Mouse (Mus musculus) limb, embryonic 13.5 days (tissue): ENCODE measurements around the gene Trex1. TPM values are rescaled to one million over a fixed set of nuclear protein-coding genes. Genes with fewer than 3 reads are reported as not detected.

ENCODE experiments used
- ATAC-seq: fragments of 200-750 bp; cut with Nextera tagmentation; 2 replicates; pipeline ENCODE4 v1.8.0; 2017; ENCODE audit warnings: low read depth, moderate number of reproducible peaks, moderate TSS enrichment; ENCODE audit not compliant: low FRiP score
- H3K27ac ChIP-seq: fragments of 300-500 bp; sonication (generic); 2 replicates; pipeline ENCODE4 v1.5.1; 2015; ENCODE audit warnings: inconsistent platforms, mild to moderate bottlenecking, moderate library complexity
- H3K27me3 ChIP-seq: fragments of 300-500 bp; sonication (generic); 2 replicates; pipeline ENCODE4 v1.6.1; 2015; ENCODE audit warnings: mild to moderate bottlenecking, inconsistent platforms
- H3K36me3 ChIP-seq: fragments of 300-500 bp; sonication (generic); 2 replicates; pipeline ENCODE4 v1.6.1; 2015; ENCODE audit warnings: inconsistent platforms, mild to moderate bottlenecking, moderate library complexity
- H3K4me1 ChIP-seq: fragments of 300-500 bp; sonication (generic); 2 replicates; pipeline ENCODE4 v1.6.1; 2015; ENCODE audit warnings: inconsistent platforms
- H3K4me2 ChIP-seq: fragments of 300-500 bp; sonication (generic); replicated peaks from 2 replicates; pipeline ENCODE4 v1.6.1; 2015; ENCODE audit warnings: inconsistent platforms, mild to moderate bottlenecking, moderate library complexity
- H3K4me3 ChIP-seq: fragments of 300-500 bp; sonication (generic); 2 replicates; pipeline ENCODE4 v1.5.1; 2015; ENCODE audit warnings: moderate library complexity, mild to moderate bottlenecking, inconsistent platforms
- H3K9ac ChIP-seq: fragments of 300-500 bp; sonication (generic); 2 replicates; pipeline ENCODE4 v1.6.1; 2015; ENCODE audit warnings: mild to moderate bottlenecking, inconsistent platforms
- H3K9me3 ChIP-seq: fragments of 300-500 bp; sonication (generic); 2 replicates; pipeline ENCODE4 v1.6.1; 2016; ENCODE audit warnings: inconsistent platforms
- WGBS: fragments of 180-500 bp; shearing (Covaris S2); methylation state at CpG from one replicate; pipeline ENCODE4 v1.1.7; 2015; 5-methylcytosine and 5-hydroxymethylcytosine counted together
- polyA plus RNA-seq: library from polyadenylated mRNA; unstranded; fragments of >200 nt; fragmentation: Nextera tagmentation; extraction: Ambion mirVana; gene quantifications from 2 replicates; pipeline ENCODE4 v1.2.1, GENCODE M21; 2015

Gene Trex1
- polyA plus RNA-seq, 1 experiment from 2014 or later: 9.0 TPM

- WGBS: 90% methylated on average over 17 of the region's 17 CpGs
- Histone ChIP-seq H3K9me3 (no peaks in the 10 kb centered on the region), H3K27ac (no peak overlapping the region), H3K27me3 (no peaks in the 10 kb centered on the region), H3K4me3 (no peak overlapping the region), H3K4me2 (no peak overlapping the region), H3K36me3 (peaks cover 61% of the 10 kb centered on the region), H3K4me1 (peaks cover 20% of the 10 kb centered on the region), H3K9ac (no peak overlapping the region)
- ATAC-seq: no peak
These were observed 3.3 kb downstream of the Trex1 start for GRCm38 (mm10) chr9:109056081-109056690.

GRCm38 (mm10) chr9:109055271-109056030 is 4.1 kb downstream of the Trex1 start:
- Histone ChIP-seq H3K36me3 (peaks cover 57% of the 10 kb centered on the region), H3K9me3 (no peaks in the 10 kb centered on the region), H3K4me1 (peaks cover 20% of the 10 kb centered on the region), H3K27ac (no peak overlapping the region), H3K27me3 (no peaks in the 10 kb centered on the region), H3K9ac (peak overlapping the region; percentile 53; the same call in 1 of the 2 replicates), H3K4me3 (no peak overlapping the region), H3K4me2 (peak overlapping the region; percentile 46)
- ATAC-seq: no peak
- WGBS: 87% methylated on average over 12 of the region's 12 CpGs

DNA sequence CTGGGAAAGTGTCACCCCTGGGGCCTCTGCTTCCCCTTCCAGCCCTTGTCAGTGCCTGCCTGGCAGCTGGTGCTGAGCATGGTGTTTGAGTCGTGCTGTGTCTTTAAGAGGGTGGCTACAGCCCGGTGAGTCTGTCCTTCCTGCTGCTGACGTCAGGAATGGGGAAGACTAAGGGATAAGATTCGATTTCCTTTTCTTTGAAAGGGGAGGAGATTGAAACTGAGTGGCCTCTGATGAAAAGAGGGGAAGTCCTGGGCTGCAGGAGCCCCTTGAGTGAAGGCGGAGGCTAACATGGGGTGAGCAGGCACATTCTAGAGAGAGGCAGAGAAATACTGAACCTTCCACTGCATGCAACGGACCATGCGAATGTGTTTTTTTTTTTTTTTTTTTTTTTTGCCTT is 4.8 kb downstream of the Trex1 start:
- H3K27me3 ChIP-seq: no peaks in the 10 kb centered on the region
- H3K9me3 ChIP-seq: no peaks in the 10 kb centered on the region
- peaks cover 18% of the 10 kb centered on the region for H3K4me1 ChIP-seq
- peak overlapping the region; percentile 27 for H3K4me3 ChIP-seq
- peaks cover 56% of the 10 kb centered on the region for H3K36me3 ChIP-seq
- peak overlapping the region; percentile 46 for H3K4me2 ChIP-seq
- ATAC-seq: peak; percentile 26; the same call in 1 of the 2 replicates
- H3K9ac ChIP-seq: peak overlapping the region; percentile 40
- H3K27ac ChIP-seq: no peak overlapping the region
- WGBS: 5% methylated on average over 7 of the region's 7 CpGs

GRCm38 (mm10) chr9:109053851-109054250 is 5.7 kb downstream of the Trex1 start:
- peaks cover 10% of the 10 kb centered on the region for H3K4me1 ChIP-seq
- no peak overlapping the region for H3K27ac ChIP-seq
- H3K36me3 ChIP-seq: peaks cover 61% of the 10 kb centered on the region
- no peak overlapping the region for H3K4me3 ChIP-seq
- no peaks in the 10 kb centered on the region for H3K9me3 ChIP-seq
- no peak overlapping the region for H3K9ac ChIP-seq
- 70% methylated on average over 6 of the region's 6 CpGs for WGBS
- H3K27me3 ChIP-seq: no peaks in the 10 kb centered on the region
- no peak for ATAC-seq
- no peak overlapping the region for H3K4me2 ChIP-seq

GRCm38 (mm10) chr9:109053366-109053765 is 6.2 kb downstream of the Trex1 start:
- H3K9ac ChIP-seq: no peak overlapping the region
- WGBS: 82% methylated on average over 3 of the region's 3 CpGs

GRCm38 (mm10) chr9:109052490-109053260 is 6.9 kb downstream of the Trex1 start:
- H3K4me3 ChIP-seq: no peak overlapping the region
- H3K4me1 ChIP-seq: peaks cover 6% of the 10 kb centered on the region
- no peak overlapping the region for H3K4me2 ChIP-seq
- H3K27me3 ChIP-seq: no peaks in the 10 kb centered on the region
- ATAC-seq: no peak
- no peak overlapping the region for H3K9ac ChIP-seq
- no peak overlapping the region for H3K27ac ChIP-seq
- H3K36me3 ChIP-seq: peaks cover 61% of the 10 kb centered on the region
- H3K9me3 ChIP-seq: no peaks in the 10 kb centered on the region
- WGBS: 89% methylated on average over 9 of the region's 9 CpGs

More at GRCm38 (mm10) chr9:109053366-109053765, 6.2 kb downstream of the Trex1 start:
- no peaks in the 10 kb centered on the region for H3K27me3 ChIP-seq
- ATAC-seq: no peak
- peaks cover 63% of the 10 kb centered on the region for H3K36me3 ChIP-seq
- H3K9me3 ChIP-seq: no peaks in the 10 kb centered on the region
- H3K4me2 ChIP-seq: no peak overlapping the region
- no peak overlapping the region for H3K27ac ChIP-seq
- H3K4me3 ChIP-seq: no peak overlapping the region
- peaks cover 6% of the 10 kb centered on the region for H3K4me1 ChIP-seq

DNA sequence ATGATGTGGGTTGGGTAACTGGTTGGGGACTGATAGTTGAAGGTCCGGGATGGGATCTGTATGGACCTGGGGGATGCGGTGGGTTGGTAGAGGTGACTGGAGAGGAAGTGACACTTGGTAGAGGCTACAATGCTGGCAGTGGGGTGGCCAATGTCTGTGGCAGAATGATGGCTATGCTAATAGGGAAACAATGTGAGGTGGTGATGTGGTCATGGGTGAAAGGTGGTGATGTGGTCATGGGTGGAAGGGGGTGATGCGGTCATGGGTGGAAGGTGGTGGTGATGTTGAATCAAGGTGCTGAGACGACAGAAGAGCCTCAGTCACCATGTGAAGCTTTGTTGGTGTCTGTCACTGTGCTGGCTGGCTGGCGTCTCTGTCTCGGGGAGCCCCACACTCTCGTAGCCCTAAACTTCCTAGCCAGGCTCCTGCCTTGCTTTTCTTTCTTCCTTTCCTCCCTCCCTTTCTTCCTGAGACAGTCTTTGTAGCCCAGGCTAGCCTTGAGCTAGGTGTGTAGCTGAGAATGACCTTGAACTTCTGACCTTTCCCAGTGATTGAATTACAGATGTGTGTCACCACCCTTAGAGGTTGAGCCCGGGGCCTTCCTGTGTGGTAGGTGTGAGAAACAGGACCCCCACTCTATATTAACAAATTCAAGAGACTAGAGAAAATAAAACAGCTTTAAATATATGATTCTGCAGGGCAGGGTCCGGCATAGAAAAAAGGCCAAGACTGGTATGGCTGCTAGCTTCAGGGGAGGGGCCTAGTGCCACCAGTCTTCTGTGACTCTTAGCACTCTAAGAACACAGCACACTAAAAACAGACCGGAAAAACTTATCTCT is 7.7 kb downstream of the Trex1 start:
- Histone ChIP-seq H3K4me2 (no peak overlapping the region), H3K9me3 (no peaks in the 10 kb centered on the region), H3K27me3 (no peaks in the 10 kb centered on the region), H3K36me3 (peaks cover 53% of the 10 kb centered on the region), H3K9ac (no peak overlapping the region), H3K4me1 (peaks cover 6% of the 10 kb centered on the region), H3K27ac (no peak overlapping the region), H3K4me3 (no peak overlapping the region)
- WGBS: 87% methylated on average over 10 of the region's 10 CpGs
- no peak for ATAC-seq

- H3K4me1 ChIP-seq: peaks cover 6% of the 10 kb centered on the region
- no peak overlapping the region for H3K27ac ChIP-seq
- no peaks in the 10 kb centered on the region for H3K9me3 ChIP-seq
- no peaks in the 10 kb centered on the region for H3K27me3 ChIP-seq
- H3K4me2 ChIP-seq: no peak overlapping the region
- 90% methylated on average over 13 of the region's 13 CpGs for WGBS
- peaks cover 44% of the 10 kb centered on the region for H3K36me3 ChIP-seq
- ATAC-seq: no peak
- no peak overlapping the region for H3K4me3 ChIP-seq
- H3K9ac ChIP-seq: no peak overlapping the region
These were observed 8.5 kb downstream of the Trex1 start for GRCm38 (mm10) chr9:109051011-109051501.

DNA sequence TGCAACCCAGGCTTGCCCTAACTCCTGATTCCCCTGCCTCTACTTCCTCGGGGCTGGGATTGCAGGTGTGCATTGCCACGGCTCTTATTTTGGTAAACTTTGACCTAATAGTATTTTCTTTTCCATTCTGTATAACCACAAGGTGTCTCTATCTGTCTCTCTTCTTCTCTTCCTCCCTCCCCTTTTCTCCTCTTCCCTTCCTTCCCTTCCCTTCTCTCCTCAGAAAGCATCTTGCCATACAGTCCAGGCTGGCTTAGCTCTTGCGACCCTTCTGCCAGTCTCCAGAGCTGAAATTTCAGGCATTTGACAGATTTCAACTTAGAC is 8.9 kb downstream of the Trex1 start:
- H3K36me3 ChIP-seq: peaks cover 40% of the 10 kb centered on the region
- ATAC-seq: no peak
- H3K9ac ChIP-seq: no peak overlapping the region
- H3K4me2 ChIP-seq: no peak overlapping the region
- 90% methylated on average over 3 of the region's 3 CpGs for WGBS
- no peaks in the 10 kb centered on the region for H3K27me3 ChIP-seq
- peaks cover 6% of the 10 kb centered on the region for H3K4me1 ChIP-seq
- no peaks in the 10 kb centered on the region for H3K9me3 ChIP-seq
- H3K27ac ChIP-seq: no peak overlapping the region
- no peak overlapping the region for H3K4me3 ChIP-seq

GRCm38 (mm10) chr9:109049996-109050673 is 9.4 kb downstream of the Trex1 start:
- WGBS: 81% methylated on average over 9 of the region's 9 CpGs
- no peak for ATAC-seq
- Histone ChIP-seq H3K4me2 (no peak overlapping the region), H3K9me3 (no peaks in the 10 kb centered on the region), H3K27ac (no peak overlapping the region), H3K9ac (no peak overlapping the region), H3K36me3 (peaks cover 40% of the 10 kb centered on the region), H3K4me1 (peaks cover 6% of the 10 kb centered on the region), H3K27me3 (no peaks in the 10 kb centered on the region), H3K4me3 (no peak overlapping the region)

- no peak overlapping the region for H3K4me3 ChIP-seq
- no peaks in the 10 kb centered on the region for H3K9me3 ChIP-seq
- WGBS: 82% methylated on average over 7 of the region's 7 CpGs
- ATAC-seq: no peak
- H3K9ac ChIP-seq: no peak overlapping the region
- no peaks in the 10 kb centered on the region for H3K27me3 ChIP-seq
- H3K36me3 ChIP-seq: peaks cover 40% of the 10 kb centered on the region
- H3K4me1 ChIP-seq: peaks cover 1% of the 10 kb centered on the region; the same call in 1 of the 2 replicates
- H3K4me2 ChIP-seq: no peak overlapping the region
- H3K27ac ChIP-seq: no peak overlapping the region
These were observed 10.2 kb downstream of the Trex1 start for GRCm38 (mm10) chr9:109049316-109049715.
